Mouse (Mus musculus) spleen, adult 2 months (tissue): ENCODE data around the gene Lsm12.

Experiments
- CTCF ChIP-seq: fragments of 200-500 bp; IDR thresholded peaks from 2 replicates; pipeline ENCODE4 v1.5.1; 2011; ENCODE audit warnings: mild to moderate bottlenecking, inconsistent platforms; ENCODE audit not compliant: insufficient read depth, insufficient read length, insufficient replicate concordance; ENCODE audit errors: extremely low read depth
- POLR2A ChIP-seq: fragments of 200-500 bp; IDR thresholded peaks from 2 replicates; pipeline ENCODE4 v1.6.1; 2011; ENCODE audit warnings: low read depth, low read length, inconsistent platforms

- TF ChIP-seq CTCF, result no peak
- TF ChIP-seq POLR2A, result no peak
Measured at GRCm38 (mm10) chr11:102210185-102210584, 25.1 kb upstream of the Lsm12 start.
